Mouse (Mus musculus): ENCODE measurements around the gene Fam19a4. TPM values are rescaled to one million over a fixed set of nuclear protein-coding genes. Genes with fewer than 3 reads are reported as not detected.
"Not testable (repeated sequence)": the region's sequence is repeated elsewhere in the genome, so short reads cannot be mapped to it uniquely, and the experiment has no call there.

Gene Fam19a4
- polyA plus RNA-seq, 1 experiment from 2014 or later: 0.56 TPM

- H3K9me3 ChIP-seq (replicated peaks); H3K4me1 ChIP-seq; DNase-seq (ENCODE audit: low spot score); H3K4me3 ChIP-seq; H3K27ac ChIP-seq; H3K27me3 ChIP-seq (ENCODE audit: low read depth, poor library complexity, severe bottlenecking); H3K36me3 ChIP-seq: not testable (repeated sequence)
- 92% methylated on average over 13 of the region's 13 CpGs for WGBS
These were observed 183.6 kb downstream of the Fam19a4 start for GRCm38 (mm10) chr6:96876651-96877050.

GRCm38 (mm10) chr6:96853065-96853464 is 207.1 kb downstream of the Fam19a4 start:
- no peak for DNase-seq (ENCODE audit: low spot score)
- Histone ChIP-seq H3K27ac (no peak overlapping the region), H3K27me3 (ENCODE audit: low read depth, poor library complexity, severe bottlenecking) (no peaks in the 10 kb centered on the region), H3K9me3 (replicated peaks) (no peaks in the 10 kb centered on the region), H3K4me3 (no peak overlapping the region), H3K36me3 (no peaks in the 10 kb centered on the region), H3K4me1 (no peaks in the 10 kb centered on the region)
- 73% methylated on average over 7 of the region's 7 CpGs for WGBS

GRCm38 (mm10) chr6:96843944-96844343 is 216.3 kb downstream of the Fam19a4 start:
- H3K36me3 ChIP-seq: no peaks in the 10 kb centered on the region
- no peak for DNase-seq (ENCODE audit: low spot score)
- H3K27me3 ChIP-seq (ENCODE audit: low read depth, poor library complexity, severe bottlenecking): no peaks in the 10 kb centered on the region
- H3K4me3 ChIP-seq: no peak overlapping the region
- no peak overlapping the region for H3K27ac ChIP-seq
- no peaks in the 10 kb centered on the region for H3K4me1 ChIP-seq
- no peaks in the 10 kb centered on the region for H3K9me3 ChIP-seq (replicated peaks)
- 53% methylated on average over 1 of the region's 1 CpGs for WGBS

GRCm38 (mm10) chr6:96840634-96841033 is 219.6 kb downstream of the Fam19a4 start:
- H3K36me3 ChIP-seq: no peaks in the 10 kb centered on the region
- no peaks in the 10 kb centered on the region for H3K9me3 ChIP-seq (replicated peaks)
- H3K27me3 ChIP-seq (ENCODE audit: low read depth, poor library complexity, severe bottlenecking): no peaks in the 10 kb centered on the region
- no peak overlapping the region for H3K4me3 ChIP-seq
- no peak overlapping the region for H3K27ac ChIP-seq
- no peaks in the 10 kb centered on the region for H3K4me1 ChIP-seq
- no peak for DNase-seq (ENCODE audit: low spot score)
- 82% methylated on average over 3 of the region's 3 CpGs for WGBS

DNA sequence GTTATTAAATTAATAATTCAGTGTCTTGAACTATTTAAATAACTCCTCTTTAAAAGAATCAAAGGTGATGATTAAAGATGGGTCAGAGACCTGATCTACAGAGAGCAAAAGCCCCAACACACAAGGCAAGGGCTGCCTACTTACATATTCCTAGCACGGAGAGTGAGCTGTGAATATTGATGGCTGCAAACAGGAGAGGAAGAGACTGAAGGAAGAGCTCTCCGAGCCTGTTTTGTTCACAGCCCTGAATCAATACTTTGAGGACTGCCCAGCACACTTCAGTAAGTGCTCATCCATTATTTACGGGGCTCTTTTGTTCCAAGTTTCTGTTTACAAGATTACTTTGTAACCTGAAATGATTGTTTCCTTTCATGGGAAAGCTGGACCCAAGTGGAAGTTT is 233.6 kb downstream of the Fam19a4 start:
- Histone ChIP-seq H3K36me3 (no peaks in the 10 kb centered on the region), H3K9me3 (replicated peaks) (no peaks in the 10 kb centered on the region), H3K27ac (no peak overlapping the region), H3K27me3 (ENCODE audit: low read depth, poor library complexity, severe bottlenecking) (no peaks in the 10 kb centered on the region), H3K4me3 (no peak overlapping the region), H3K4me1 (no peaks in the 10 kb centered on the region)
- DNase-seq (ENCODE audit: low spot score): no peak
- WGBS: 75% methylated on average over 3 of the region's 3 CpGs

DNA sequence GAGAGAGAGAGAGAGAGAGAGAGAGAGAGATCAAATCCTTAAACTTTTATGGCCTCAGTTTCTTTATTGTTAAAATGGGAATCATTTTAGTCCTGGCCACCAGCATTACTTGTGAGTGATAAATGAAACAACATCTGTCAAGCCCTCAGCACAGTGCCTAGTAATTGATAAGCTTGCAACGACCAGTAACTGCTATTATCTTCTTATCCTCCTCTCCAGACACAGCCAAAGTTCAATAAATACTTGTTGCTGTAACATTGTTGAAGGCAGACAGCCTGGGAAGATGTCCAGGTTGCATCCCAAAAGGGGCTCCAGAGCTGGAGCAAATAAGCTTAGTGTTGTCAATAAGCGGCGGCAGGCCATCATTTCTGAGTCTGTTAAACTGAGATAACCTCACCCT is 257.2 kb downstream of the Fam19a4 start:
- Histone ChIP-seq H3K27me3 (ENCODE audit: low read depth, poor library complexity, severe bottlenecking) (no peaks in the 10 kb centered on the region), H3K27ac (no peak overlapping the region), H3K36me3 (no peaks in the 10 kb centered on the region), H3K4me3 (no peak overlapping the region), H3K4me1 (no peaks in the 10 kb centered on the region), H3K9me3 (replicated peaks) (no peaks in the 10 kb centered on the region)
- DNase-seq (ENCODE audit: low spot score): no peak
- 73% methylated on average over 3 of the region's 3 CpGs for WGBS

GRCm38 (mm10) chr6:96798746-96799145 is 261.5 kb downstream of the Fam19a4 start:
- 85% methylated on average over 1 of the region's 1 CpGs for WGBS
- no peaks in the 10 kb centered on the region for H3K9me3 ChIP-seq (replicated peaks)
- no peak overlapping the region for H3K4me3 ChIP-seq

DNA sequence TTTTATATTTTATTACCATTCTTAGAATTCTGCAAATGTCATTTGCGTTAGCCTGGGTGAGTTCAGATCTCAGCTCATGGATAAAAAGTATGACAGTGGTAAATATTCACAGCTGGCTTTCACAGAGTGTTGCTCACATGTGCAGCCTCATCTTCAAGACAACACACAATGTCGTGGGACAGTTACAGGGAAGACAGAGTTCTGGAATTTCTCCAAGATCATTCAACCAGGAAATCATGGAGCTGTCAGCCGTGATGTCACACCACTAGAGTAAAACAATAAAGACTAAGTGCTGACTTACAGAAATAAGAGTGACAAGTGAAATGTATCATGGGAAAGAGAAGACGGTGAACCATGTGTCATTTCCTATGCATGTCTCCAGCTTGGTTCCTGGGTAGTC is 262.8 kb downstream of the Fam19a4 start:
- WGBS: 89% methylated on average over 4 of the region's 4 CpGs
- H3K4me3 ChIP-seq: no peak overlapping the region
- no peaks in the 10 kb centered on the region for H3K27me3 ChIP-seq (ENCODE audit: low read depth, poor library complexity, severe bottlenecking)
- H3K9me3 ChIP-seq (replicated peaks): no peaks in the 10 kb centered on the region
- DNase-seq (ENCODE audit: low spot score): no peak
- no peak overlapping the region for H3K27ac ChIP-seq
- H3K36me3 ChIP-seq: no peaks in the 10 kb centered on the region
- H3K4me1 ChIP-seq: no peaks in the 10 kb centered on the region

More at GRCm38 (mm10) chr6:96798746-96799145, 261.5 kb downstream of the Fam19a4 start:
- Histone ChIP-seq H3K4me1 (no peaks in the 10 kb centered on the region), H3K27me3 (ENCODE audit: low read depth, poor library complexity, severe bottlenecking) (no peaks in the 10 kb centered on the region), H3K27ac (no peak overlapping the region), H3K36me3 (no peaks in the 10 kb centered on the region)
- DNase-seq (ENCODE audit: low spot score): no peak

Other genes starting within 250 kb of the Fam19a4 start
- gene Eogt, start 88.8 kb upstream of the Fam19a4 start, polyA plus RNA-seq (2016; fragmentation: Nextera tagmentation; extraction: Ambion mirVana): 20.8 and 22.0 TPM in 2 replicates
- 20.9 and 27.8 TPM in 2 replicates for gene Tmf1, start 118.7 kb upstream of the Fam19a4 start, polyA plus RNA-seq (2016; fragmentation: Nextera tagmentation; extraction: Ambion mirVana)
- 85.0 and 96.2 TPM in 2 replicates for gene Uba3, start 145.2 kb upstream of the Fam19a4 start, polyA plus RNA-seq (2016; fragmentation: Nextera tagmentation; extraction: Ambion mirVana)
- 24.0 and 27.5 TPM in 2 replicates for gene Arl6ip5, start 150.3 kb upstream of the Fam19a4 start, polyA plus RNA-seq (2016; fragmentation: Nextera tagmentation; extraction: Ambion mirVana)
- gene Lmod3, start 192.3 kb upstream of the Fam19a4 start, polyA plus RNA-seq (2016; fragmentation: Nextera tagmentation; extraction: Ambion mirVana): 0.13 TPM in 1 of 2 replicates, not detected in the other